Mouse (Mus musculus): ENCODE data around the gene Ak5.
"Not testable (repeated sequence)": the region's sequence is repeated elsewhere in the genome, so short reads cannot be mapped to it uniquely, and the experiment has no call there.

Ak5 gene

GRCm38 (mm10) chr3:152625061-152625820, 42.9 kb downstream of the Ak5 start:
- DNase-seq (ENCODE audit: low read depth, low spot score): no peak

GRCm38 (mm10) chr3:152620534-152620933, 47.6 kb downstream of the Ak5 start:
- DNase-seq (ENCODE audit: low read depth, low spot score): no peak

- DNase-seq (ENCODE audit: low read depth, low spot score): no peak
Observed at GRCm38 (mm10) chr3:152620058-152620457, 48.1 kb downstream of the Ak5 start.

- no peak for DNase-seq (ENCODE audit: low read depth, low spot score)
Observed at GRCm38 (mm10) chr3:152609076-152609475, 59.1 kb downstream of the Ak5 start.

- no peak for DNase-seq (ENCODE audit: low read depth, low spot score)
Observed at GRCm38 (mm10) chr3:152605849-152606248, 62.3 kb downstream of the Ak5 start.

- no peak for DNase-seq (ENCODE audit: low read depth, low spot score)
Observed at GRCm38 (mm10) chr3:152599679-152600078, 68.5 kb downstream of the Ak5 start.

- no peak for DNase-seq (ENCODE audit: low read depth, low spot score)
Observed at GRCm38 (mm10) chr3:152596406-152597050, 71.6 kb downstream of the Ak5 start.

- no peak for DNase-seq (ENCODE audit: low read depth, low spot score)
Observed at GRCm38 (mm10) chr3:152592767-152593425, 75.3 kb downstream of the Ak5 start.

- DNase-seq (ENCODE audit: low read depth, low spot score): no peak
Observed at GRCm38 (mm10) chr3:152590491-152590890, 77.7 kb downstream of the Ak5 start.

GRCm38 (mm10) chr3:152589101-152589500, 79.1 kb downstream of the Ak5 start:
- DNase-seq (ENCODE audit: low read depth, low spot score): not testable (repeated sequence)

GRCm38 (mm10) chr3:152587007-152587406, 81.2 kb downstream of the Ak5 start:
- no peak for DNase-seq (ENCODE audit: low read depth, low spot score)

GRCm38 (mm10) chr3:152586191-152586590, 82.0 kb downstream of the Ak5 start:
- peak; percentile 3 for DNase-seq (ENCODE audit: low read depth, low spot score)

GRCm38 (mm10) chr3:152585581-152585980, 82.6 kb downstream of the Ak5 start:
- no peak for DNase-seq (ENCODE audit: low read depth, low spot score)

- DNase-seq (ENCODE audit: low read depth, low spot score): no peak
Observed at GRCm38 (mm10) chr3:152583033-152583432, 85.1 kb downstream of the Ak5 start.

- not testable (repeated sequence) for DNase-seq (ENCODE audit: low read depth, low spot score)
Observed at GRCm38 (mm10) chr3:152581853-152582252, 86.3 kb downstream of the Ak5 start.

- DNase-seq (ENCODE audit: low read depth, low spot score): no peak
Observed at GRCm38 (mm10) chr3:152579984-152580591, 88.1 kb downstream of the Ak5 start.

- no peak for DNase-seq (ENCODE audit: low read depth, low spot score)
Observed at GRCm38 (mm10) chr3:152578282-152579228, 89.6 kb downstream of the Ak5 start.

- DNase-seq (ENCODE audit: low read depth, low spot score): no peak
Observed at GRCm38 (mm10) chr3:152577763-152578162, 90.4 kb downstream of the Ak5 start.

GRCm38 (mm10) chr3:152577273-152577672, 90.9 kb downstream of the Ak5 start:
- DNase-seq (ENCODE audit: low read depth, low spot score): no peak

- DNase-seq (ENCODE audit: low read depth, low spot score): no peak
Observed at GRCm38 (mm10) chr3:152569242-152569605, 98.9 kb downstream of the Ak5 start.
